In genomic region chr8:105419800-105420199, GRCm38 (mm10) we compare ENCODE assay signal across 27 mouse cellular contexts. TPM values are rescaled to one million over a fixed set of nuclear protein-coding genes. Genes with fewer than 3 reads are reported as not detected.
DNase-seq lines count a peak whose midpoint lies in the region; ATAC-seq and TF ChIP-seq lines count a peak whose summit lies in the region.
"Had no signal": no experiment of that assay in that cellular context is flagged by ENCODE, and none has a peak within 500 bp of the region (broad histone marks: within the 10 kb centered on the region; RNA-seq: fewer than 3 reads in every experiment).

No protein-coding gene starts in this region.

- TF ChIP-seq CTCF in lung, postnatal 0 days (IDR thresholded peaks at IDR 0.05) = no peak

- H3K27me3 ChIP-seq in lung, embryonic 15.5 days = peaks cover 4% of the 10 kb centered on the region; the same call in 1 of the 2 replicates
- H3K27me3 ChIP-seq in lung, postnatal 0 days (replicated peaks; ENCODE audit: insufficient read depth, low read length) = no peaks in the 10 kb centered on the region
- H3K27me3 ChIP-seq: CH12.LX; forebrain, embryonic 15.5 days had no signal

- H3K9me3 ChIP-seq in lung, embryonic 15.5 days = no peaks in the 10 kb centered on the region
- H3K9me3 ChIP-seq in lung, postnatal 0 days (ENCODE audit: low read length) = no peaks in the 10 kb centered on the region
- H3K9me3 ChIP-seq: embryonic facial prominence, embryonic 10.5 days; embryonic facial prominence, embryonic 12.5 days; forebrain, embryonic 13.5 days; forebrain, embryonic 15.5 days; G1E had no signal

- peak; percentile 2 for DNase-seq in heart, adult 11 months
- DNase-seq in heart, adult 18-20 months = no peak
- DNase-seq in lung, postnatal 4 days = no peak
- DNase-seq in lung, postnatal 0 days (ENCODE audit: low spot score) = peak; percentile 36
- DNase-seq in lung, postnatal 36 days = no peak
- DNase-seq: adrenal gland, adult 8-10 months; adrenal gland, postnatal 14 days; adrenal gland, postnatal 36 days; B cell, adult 2 months; cerebellum, adult 11-12 months; cerebellum, adult 2 months; cerebellum, adult 9-10 months; cerebellum, postnatal 10 days; cerebellum, postnatal 25 days had no signal

- no peak overlapping the region for H3K9ac ChIP-seq in lung, embryonic 15.5 days
- H3K9ac ChIP-seq in lung, postnatal 0 days (replicated peaks; ENCODE audit: low read depth) = no peak overlapping the region
- H3K9ac ChIP-seq: embryonic facial prominence, embryonic 12.5 days; forebrain, embryonic 13.5 days; forebrain, embryonic 15.5 days had no signal

- ATAC-seq in lung, embryonic 15.5 days (ENCODE audit: borderline replicate concordance, extremely low read depth, low FRiP score, low TSS enrichment) = peak; percentile 83
- ATAC-seq in lung, postnatal 0 days = no peak
- ATAC-seq: activated CD4-positive, CD25-positive, alpha-beta regulatory T cell, adult 4 months; CD4-positive, CD25-positive, alpha-beta regulatory T cell, adult 4 months; forebrain, embryonic 13.5 days; forebrain, embryonic 15.5 days; Patski had no signal

- no peaks in the 10 kb centered on the region for H3K36me3 ChIP-seq in lung, embryonic 15.5 days
- H3K36me3 ChIP-seq in lung, postnatal 0 days (ENCODE audit: insufficient read depth, low read length) = no peaks in the 10 kb centered on the region
- H3K36me3 ChIP-seq: embryonic facial prominence, embryonic 10.5 days; embryonic facial prominence, embryonic 12.5 days; forebrain, embryonic 15.5 days; G1E had no signal

- 56% methylated on average over 4 of the region's 4 CpGs for WGBS in lung, embryonic 15.5 days
- WGBS in lung, postnatal 0 days = 60% methylated on average over 4 of the region's 4 CpGs

- TF ChIP-seq EP300 in lung, postnatal 0 days (IDR thresholded peaks at IDR 0.05) = 0 out of 2 replicates have a peak, but pooled peaks have one; percentile 20

- H3K4me2 ChIP-seq in lung, embryonic 15.5 days = no peak overlapping the region
- no peak overlapping the region for H3K4me2 ChIP-seq in lung, postnatal 0 days (replicated peaks; ENCODE audit: low read depth, low read length)
- H3K4me2 ChIP-seq: embryonic facial prominence, embryonic 12.5 days; forebrain, embryonic 13.5 days; forebrain, embryonic 15.5 days had no signal

- H3K27ac ChIP-seq in lung, embryonic 15.5 days = peak overlapping the region; percentile 62
- no peak overlapping the region for H3K27ac ChIP-seq in lung, postnatal 0 days (ENCODE audit: low read length)
- H3K27ac ChIP-seq: embryonic facial prominence, embryonic 10.5 days; embryonic facial prominence, embryonic 12.5 days; forebrain, embryonic 13.5 days; forebrain, embryonic 15.5 days had no signal

- no peak overlapping the region for H3K4me3 ChIP-seq in lung, embryonic 15.5 days
- H3K4me3 ChIP-seq in lung, postnatal 0 days (ENCODE audit: low read depth, low read length) = no peak overlapping the region
- H3K4me3 ChIP-seq: embryonic facial prominence, embryonic 10.5 days; embryonic facial prominence, embryonic 12.5 days; forebrain, embryonic 13.5 days; forebrain, embryonic 15.5 days had no signal

- no peaks in the 10 kb centered on the region for H3K4me1 ChIP-seq in lung, embryonic 15.5 days
- no peaks in the 10 kb centered on the region for H3K4me1 ChIP-seq in lung, postnatal 0 days (ENCODE audit: insufficient read depth, low read depth, low read length)
- H3K4me1 ChIP-seq: embryonic facial prominence, embryonic 10.5 days; embryonic facial prominence, embryonic 12.5 days; forebrain, embryonic 13.5 days; forebrain, embryonic 15.5 days had no signal

RNA-seq across cellular contexts. Expression of gene Lrrc36, which starts 6.4 kb away (rescaled TPM):
- under 1 TPM; 0.27 to 0.64 TPM for total RNA-seq in heart, adult 18-20 months (2021)
- 0.43 and 0.67 TPM in 2 replicates for polyA plus RNA-seq in lung, embryonic 15.5 days (2015; fragmentation: Nextera tagmentation; extraction: Ambion mirVana)
- polyA plus RNA-seq in lung, postnatal 0 days (2015; fragmentation: Nextera tagmentation; extraction: Ambion mirVana) = 3.7 and 3.9 TPM in 2 replicates
- total RNA-seq: G1E had no signal
- polyA plus RNA-seq: activated CD4-positive, CD25-positive, alpha-beta regulatory T cell, adult 4 months; CD4-positive, CD25-positive, alpha-beta regulatory T cell, adult 4 months; G1E; Patski had no signal

RNA-seq across cellular contexts. Expression of gene Kctd19, which starts 6.5 kb away (rescaled TPM):
- not detected for total RNA-seq in heart, adult 18-20 months (2021)
- polyA plus RNA-seq in lung, embryonic 15.5 days (2015; fragmentation: Nextera tagmentation; extraction: Ambion mirVana) = not detected in 2 replicates
- polyA plus RNA-seq in lung, postnatal 0 days (2015; fragmentation: Nextera tagmentation; extraction: Ambion mirVana) = 0.14 and 0.38 TPM in 2 replicates
- total RNA-seq: adrenal gland, postnatal 36 days; G1E had no signal
- polyA plus RNA-seq: activated CD4-positive, CD25-positive, alpha-beta regulatory T cell, adult 4 months; CD4-positive, CD25-positive, alpha-beta regulatory T cell, adult 4 months; cortical plate, adult 2 months; embryonic facial prominence, embryonic 12.5 days; embryonic facial prominence, embryonic 14.5 days; forebrain, embryonic 11.5 days; forebrain, embryonic 13.5 days; G1E; Patski had no signal

RNA-seq across cellular contexts. Expression of gene Plekhg4, which starts 46.7 kb away (rescaled TPM):
- not detected for total RNA-seq in heart, adult 18-20 months (2021)
- polyA plus RNA-seq in lung, embryonic 15.5 days (2015; fragmentation: Nextera tagmentation; extraction: Ambion mirVana) = 1.1 and 1.5 TPM in 2 replicates
- 0.20 and 0.26 TPM in 2 replicates for polyA plus RNA-seq in lung, postnatal 0 days (2015; fragmentation: Nextera tagmentation; extraction: Ambion mirVana)
- polyA plus RNA-seq: CD4-positive, CD25-positive, alpha-beta regulatory T cell, adult 4 months had no signal

RNA-seq across cellular contexts. Expression of gene Tppp3, which starts 51.5 kb away (rescaled TPM):
- total RNA-seq in heart, adult 18-20 months (2021) = 10 to 100 TPM; 38.0 to 41.4 TPM
- 63.3 and 63.6 TPM in 2 replicates for polyA plus RNA-seq in lung, embryonic 15.5 days (2015; fragmentation: Nextera tagmentation; extraction: Ambion mirVana)
- polyA plus RNA-seq in lung, postnatal 0 days (2015; fragmentation: Nextera tagmentation; extraction: Ambion mirVana) = 675 and 696 TPM in 2 replicates
- total RNA-seq: G1E had no signal
- polyA plus RNA-seq: G1E had no signal

Comparison
In these comparisons a context has a peak if more than half of its experiments do, and no peak if none do; other contexts are left out.
1. DNase-seq: peak in heart, adult 11 months (single experiment) and lung, postnatal 0 days (single experiment); none in heart, adult 18-20 months (0 of 2), lung, postnatal 4 days (0 of 2) and lung, postnatal 36 days (single experiment).